Mouse (Mus musculus): Measurements from ENCODE around the gene Glrx.

- TF ChIP-seq CTCF (IDR thresholded peaks at IDR 0.05), result no peak
- peak; percentile 92 for TF ChIP-seq POLR2A (IDR thresholded peaks at IDR 0.05; ENCODE audit: insufficient read depth, low read depth, low read length)
Measured at GRCm38 (mm10) chr13:75839719-75840481, at the start of gene Glrx.

All from heart, adult 2 months (tissue).